Mouse (Mus musculus) intestine, postnatal 0 days (tissue): Measurements from ENCODE around the gene Man2a1. TPM values are rescaled to one million over a fixed set of nuclear protein-coding genes. Genes with fewer than 3 reads are reported as not detected.

Source experiments
- ATAC-seq: fragments of 200-750 bp; cut with Nextera tagmentation; 2 replicates; pipeline ENCODE4 v1.8.0; 2017; ENCODE audit warnings: mild to moderate bottlenecking, moderate TSS enrichment, moderate library complexity
- H3K27ac ChIP-seq: fragments of 300-500 bp; sonication (generic); 2 replicates; pipeline ENCODE4 v1.5.1; 2014; ENCODE audit warnings: mild to moderate bottlenecking, low read depth, low read length, moderate library complexity
- H3K27me3 ChIP-seq: fragments of 300-500 bp; sonication (generic); replicated peaks from 2 replicates; pipeline ENCODE4 v1.6.1; 2014; ENCODE audit warnings: low read length, mixed read lengths; ENCODE audit not compliant: control insufficient read depth, insufficient read depth
- H3K36me3 ChIP-seq: fragments of 300-500 bp; sonication (generic); 2 replicates; pipeline ENCODE4 v1.6.1; 2014; ENCODE audit warnings: mild to moderate bottlenecking, moderate library complexity; ENCODE audit not compliant: control insufficient read depth, insufficient read depth
- H3K4me1 ChIP-seq: fragments of 300-500 bp; sonication (generic); replicated peaks from 2 replicates; pipeline ENCODE4 v1.6.1; 2014; ENCODE audit warnings: antibody characterized with exemption, low read length, mixed read lengths; ENCODE audit not compliant: control insufficient read depth, insufficient read depth
- H3K4me2 ChIP-seq: fragments of 300-500 bp; sonication (generic); replicated peaks from 2 replicates; pipeline ENCODE4 v1.6.1; 2014; ENCODE audit warnings: low read depth, mild to moderate bottlenecking, moderate library complexity
- H3K4me3 ChIP-seq: fragments of 300-500 bp; sonication (generic); 2 replicates; pipeline ENCODE4 v1.5.1; 2014; ENCODE audit warnings: low read depth, low read length
- H3K9ac ChIP-seq: fragments of 300-500 bp; sonication (generic); 2 replicates; pipeline ENCODE4 v1.6.1; 2014; ENCODE audit warnings: mild to moderate bottlenecking, low read depth, low read length
- H3K9me3 ChIP-seq: fragments of 300-500 bp; sonication (generic); 2 replicates; pipeline ENCODE4 v1.6.1; 2016; ENCODE audit warnings: mixed run types; ENCODE audit not compliant: control insufficient read depth
- CTCF ChIP-seq: sonication (generic); IDR thresholded peaks from 2 replicates; pipeline ENCODE4 v1.5.1; 2016; ENCODE audit warnings: low read depth, mild to moderate bottlenecking, control low read depth, antibody characterized with exemption, moderate library complexity
- WGBS: fragments of 180-500 bp; shearing (Covaris S2); extraction: QIAGEN DNeasy Blood & Tissue Kit; methylation state at CpG from one replicate; pipeline ENCODE4 v1.1.7; 2014; 5-methylcytosine and 5-hydroxymethylcytosine counted together
- polyA plus RNA-seq: library from polyadenylated mRNA; unstranded; fragments of >200 nt; fragmentation: Nextera tagmentation; extraction: Ambion mirVana; gene quantifications from 2 replicates; pipeline ENCODE4 v1.2.1, GENCODE M21; 2015

Man2a1 gene
- polyA plus RNA-seq, 1 experiment from 2014 or later = 7.2 TPM

DNA sequence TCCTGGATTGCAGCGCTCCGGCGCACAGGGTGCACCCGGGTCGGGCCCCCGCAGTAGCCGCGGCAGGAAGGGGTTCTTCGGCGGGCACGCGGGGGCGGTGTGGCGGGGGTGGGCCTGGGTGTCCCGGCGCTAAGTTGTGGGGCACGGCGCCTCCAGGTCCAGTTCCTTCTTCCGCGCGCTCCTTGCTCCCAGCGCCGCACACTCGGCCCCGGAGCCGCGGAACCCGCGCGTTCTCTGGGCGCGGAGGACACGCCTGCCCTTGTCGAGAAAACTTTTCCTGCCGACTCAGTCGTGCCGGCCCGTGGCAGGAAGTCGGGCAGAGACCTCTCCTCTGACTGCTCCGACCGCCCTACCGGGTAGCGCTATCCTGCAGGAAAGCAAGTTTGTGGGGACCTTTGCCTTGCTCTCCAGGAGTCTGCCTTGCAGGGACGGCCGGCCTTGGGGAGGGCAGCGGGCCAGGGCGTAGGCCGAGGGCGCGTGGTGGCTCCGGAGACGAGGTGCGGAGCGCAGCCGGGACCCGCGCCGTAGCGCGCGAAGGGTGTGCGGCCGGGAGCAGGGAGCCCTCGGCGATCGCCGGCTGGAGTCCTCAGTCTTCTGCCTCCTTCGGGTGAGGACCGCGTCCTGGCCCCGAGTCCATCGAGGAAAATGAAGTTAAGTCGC lies 685 bp downstream of the Man2a1 start:
- no peak for TF ChIP-seq CTCF
- no peaks in the 10 kb centered on the region for H3K9me3 ChIP-seq
- H3K4me3 ChIP-seq = peak overlapping the region; percentile 93
- ATAC-seq = peak; percentile 44
- H3K27me3 ChIP-seq = no peaks in the 10 kb centered on the region
- H3K36me3 ChIP-seq = no peaks in the 10 kb centered on the region
- peak overlapping the region; percentile 89 for H3K9ac ChIP-seq
- WGBS = 1% methylated on average over 57 of the region's 73 CpGs
- H3K4me1 ChIP-seq = no peaks in the 10 kb centered on the region; the same call in 1 of the 2 replicates
- peak overlapping the region; percentile 95 for H3K27ac ChIP-seq
- H3K4me2 ChIP-seq = peak overlapping the region; percentile 86

- Histone ChIP-seq H3K27ac (peak overlapping the region; percentile 95), H3K9ac (peak overlapping the region; percentile 89), H3K4me2 (peak overlapping the region; percentile 86), H3K27me3 (no peaks in the 10 kb centered on the region), H3K4me3 (peak overlapping the region; percentile 93), H3K9me3 (no peaks in the 10 kb centered on the region), H3K4me1 (no peaks in the 10 kb centered on the region; the same call in 1 of the 2 replicates), H3K36me3 (no peaks in the 10 kb centered on the region)
- WGBS = under 1% methylated on average over 44 of the region's 44 CpGs
- ATAC-seq = peak; percentile 20
- peak; percentile 68 for TF ChIP-seq CTCF
Observed at GRCm38 (mm10) chr17:64601751-64602578, 1.4 kb downstream of the Man2a1 start.

- WGBS = 58% methylated on average over 9 of the region's 9 CpGs
- ATAC-seq = no peak
- no peaks in the 10 kb centered on the region for H3K36me3 ChIP-seq
- 0 out of 2 replicates have a peak overlapping the region, but pooled peaks have one; percentile 26 for H3K9ac ChIP-seq
- H3K4me1 ChIP-seq = no peaks in the 10 kb centered on the region; the same call in 1 of the 2 replicates
- H3K9me3 ChIP-seq = no peaks in the 10 kb centered on the region
- H3K27ac ChIP-seq = no peak overlapping the region
- no peak for TF ChIP-seq CTCF
- no peaks in the 10 kb centered on the region for H3K27me3 ChIP-seq
- H3K4me2 ChIP-seq = peak overlapping the region; percentile 86
- H3K4me3 ChIP-seq = peak overlapping the region; percentile 93
Observed at GRCm38 (mm10) chr17:64603134-64603533, 2.6 kb downstream of the Man2a1 start.

DNA sequence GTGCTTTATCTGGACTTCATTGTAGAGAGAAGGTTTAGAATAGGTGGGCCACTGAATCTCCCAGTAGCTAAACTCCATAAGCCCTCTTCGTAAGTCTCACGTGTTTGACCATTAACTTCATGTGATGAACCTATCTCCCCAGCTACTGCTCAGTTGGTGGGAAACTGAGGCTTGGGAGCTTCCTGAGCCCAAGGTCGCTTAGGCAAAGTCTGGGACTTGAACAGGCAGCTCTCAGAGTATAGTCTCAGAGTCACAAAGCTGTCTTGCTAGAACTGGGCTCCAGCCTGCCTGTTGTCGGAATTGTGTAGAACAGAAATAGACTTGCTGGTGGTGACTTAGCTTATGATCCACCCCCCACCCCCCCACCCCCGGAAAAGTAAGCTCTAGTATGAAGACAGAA lies 3.0 kb downstream of the Man2a1 start:
- Histone ChIP-seq H3K27ac (no peak overlapping the region), H3K4me2 (peak overlapping the region; percentile 86), H3K4me3 (peak overlapping the region; percentile 93), H3K36me3 (no peaks in the 10 kb centered on the region), H3K9me3 (no peaks in the 10 kb centered on the region), H3K4me1 (no peaks in the 10 kb centered on the region; the same call in 1 of the 2 replicates), H3K9ac (peak overlapping the region; percentile 31; the same call in 1 of the 2 replicates), H3K27me3 (no peaks in the 10 kb centered on the region)
- WGBS = 82% methylated on average over 5 of the region's 5 CpGs
- ATAC-seq = no peak
- no peak for TF ChIP-seq CTCF

DNA sequence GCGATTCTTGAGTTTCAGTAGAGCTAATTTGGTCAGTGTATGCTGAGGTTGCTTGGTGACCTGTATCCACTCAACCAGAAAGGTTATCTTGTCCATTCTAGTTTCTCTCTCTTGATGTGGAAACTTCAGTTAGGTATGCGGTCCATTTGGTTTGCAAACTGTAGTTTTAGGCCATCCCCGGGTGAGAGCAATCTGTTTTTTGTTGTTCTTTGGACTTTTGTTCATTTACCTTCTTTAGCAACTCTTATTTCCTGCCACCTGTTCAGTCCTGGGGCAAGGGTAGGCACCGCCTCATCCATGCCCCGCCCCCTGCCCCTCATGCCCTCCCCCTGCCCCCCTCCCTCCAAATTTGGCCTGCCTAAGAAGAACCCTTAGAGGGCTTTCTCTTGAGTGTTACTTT lies 3.6 kb downstream of the Man2a1 start:
- Histone ChIP-seq H3K27me3 (no peaks in the 10 kb centered on the region), H3K9me3 (no peaks in the 10 kb centered on the region), H3K9ac (no peak overlapping the region; the same call in 1 of the 2 replicates), H3K4me3 (no peak overlapping the region), H3K36me3 (no peaks in the 10 kb centered on the region), H3K27ac (no peak overlapping the region), H3K4me2 (peak overlapping the region; percentile 86), H3K4me1 (peaks cover 2% of the 10 kb centered on the region; the same call in 1 of the 2 replicates)
- TF ChIP-seq CTCF = no peak
- WGBS = 57% methylated on average over 5 of the region's 5 CpGs
- ATAC-seq = no peak

- ATAC-seq = no peak
- H3K4me2 ChIP-seq = no peak overlapping the region
Observed at GRCm38 (mm10) chr17:64608228-64608627, 7.7 kb downstream of the Man2a1 start.

More at GRCm38 (mm10) chr17:64608228-64608627, 7.7 kb downstream of the Man2a1 start:
- H3K27me3 ChIP-seq = no peaks in the 10 kb centered on the region
- no peak overlapping the region for H3K4me3 ChIP-seq
- no peaks in the 10 kb centered on the region for H3K36me3 ChIP-seq
- 82% methylated on average over 6 of the region's 6 CpGs for WGBS
- no peaks in the 10 kb centered on the region for H3K9me3 ChIP-seq
- H3K9ac ChIP-seq = no peak overlapping the region
- TF ChIP-seq CTCF = no peak
- H3K4me1 ChIP-seq = peaks cover 2% of the 10 kb centered on the region; the same call in 1 of the 2 replicates
- H3K27ac ChIP-seq = no peak overlapping the region
